Comparison of ENCODE assay signal across 28 mouse cellular contexts in genomic region chr4:105289635-105290034, GRCm38 (mm10).
DNase-seq lines count a peak whose midpoint lies in the region; ATAC-seq and TF ChIP-seq lines count a peak whose summit lies in the region.
"Had no signal": no experiment of that assay in that cellular context is flagged by ENCODE, and none has a peak within 500 bp of the region (broad histone marks: within the 10 kb centered on the region; RNA-seq: fewer than 3 reads in every experiment).

No protein-coding gene starts in this region.

- no peak overlapping the region for H3K4me2 ChIP-seq in liver, embryonic 12.5 days
- no peak overlapping the region for H3K4me2 ChIP-seq in liver, postnatal 0 days (ENCODE audit: low read depth, low read length)
- H3K4me2 ChIP-seq in liver, embryonic 16.5 days (ENCODE audit: low read depth, low read length): no peak overlapping the region
- H3K4me2 ChIP-seq: limb, embryonic 15.5 days; neural tube, embryonic 15.5 days had no signal

- ATAC-seq in liver, embryonic 12.5 days: peak; percentile 42; the same call in 1 of the 2 replicates
- ATAC-seq in liver, postnatal 0 days: no peak
- ATAC-seq in liver, embryonic 16.5 days (ENCODE audit: low read depth): peak; percentile 27; the same call in 1 of the 2 replicates
- ATAC-seq: activated CD4-positive, CD25-positive, alpha-beta regulatory T cell, adult 4 months; forebrain, postnatal 0 days; hindbrain, postnatal 0 days; Patski had no signal

- no peak for TF ChIP-seq EP300 in liver, postnatal 0 days (IDR thresholded peaks at IDR 0.05; ENCODE audit: low read depth)

- no peaks in the 10 kb centered on the region for H3K36me3 ChIP-seq in liver, embryonic 12.5 days
- H3K36me3 ChIP-seq in liver, postnatal 0 days (replicated peaks; ENCODE audit: insufficient read depth, low read length): no peaks in the 10 kb centered on the region
- no peaks in the 10 kb centered on the region for H3K36me3 ChIP-seq in liver, embryonic 16.5 days (ENCODE audit: control insufficient read depth, insufficient read depth)
- H3K36me3 ChIP-seq: G1E; heart, embryonic 10.5 days; limb, embryonic 15.5 days; neural tube, embryonic 15.5 days had no signal

- H3K27me3 ChIP-seq in liver, embryonic 12.5 days (replicated peaks): no peaks in the 10 kb centered on the region
- no peaks in the 10 kb centered on the region for H3K27me3 ChIP-seq in liver, postnatal 0 days (ENCODE audit: insufficient read depth, low read length)
- H3K27me3 ChIP-seq in liver, embryonic 16.5 days (ENCODE audit: control insufficient read depth, insufficient read depth, low read depth, low read length): no peaks in the 10 kb centered on the region
- H3K27me3 ChIP-seq: limb, embryonic 15.5 days; neural tube, embryonic 15.5 days; Patski had no signal

- H3K4me1 ChIP-seq in liver, embryonic 12.5 days: peaks cover 14% of the 10 kb centered on the region; the same call in 1 of the 2 replicates
- peaks cover 12% of the 10 kb centered on the region for H3K4me1 ChIP-seq in liver, postnatal 0 days (ENCODE audit: insufficient read depth)
- H3K4me1 ChIP-seq in liver, embryonic 16.5 days (ENCODE audit: control insufficient read depth, low read depth, low read length): peaks cover 5% of the 10 kb centered on the region

- no peak overlapping the region for H3K9ac ChIP-seq in liver, embryonic 12.5 days
- no peak overlapping the region for H3K9ac ChIP-seq in liver, postnatal 0 days (replicated peaks)
- H3K9ac ChIP-seq in liver, embryonic 16.5 days (ENCODE audit: low read depth, low read length): no peak overlapping the region
- H3K9ac ChIP-seq: forebrain, postnatal 0 days; limb, embryonic 15.5 days; neural tube, embryonic 15.5 days had no signal

- DNase-seq in embryo, embryonic 10 days (ENCODE audit: low spot score): peak; percentile 21
- DNase-seq in embryo, embryonic 11 days: no peak
- DNase-seq in liver, postnatal 0 days: no peak
- peak; percentile 98 for DNase-seq in ZHBTc4 (ENCODE audit: low read depth, low spot score)
- no peak for DNase-seq in heart, adult 18-20 months
- no peak for DNase-seq in layer of hippocampus, adult 18-20 months (ENCODE audit: low spot score in 2 of 2)
- DNase-seq: adrenal gland, adult 8-10 months; cerebellum, adult 11-12 months; cerebellum, postnatal 25 days; forebrain, postnatal 0 days; kidney, adult 18-20 months; left cerebral cortex, postnatal 4 days; lung, postnatal 4 days; right cerebral cortex, adult 18-20 months; right cerebral cortex, postnatal 4 days; thymus, adult 2 months; thymus, postnatal 4 days had no signal

- H3K4me3 ChIP-seq in liver, embryonic 12.5 days: no peak overlapping the region
- H3K4me3 ChIP-seq in liver, postnatal 0 days (ENCODE audit: low read depth, low read length): no peak overlapping the region
- H3K4me3 ChIP-seq in liver, embryonic 16.5 days (ENCODE audit: low read depth, low read length): no peak overlapping the region
- H3K4me3 ChIP-seq: heart, embryonic 10.5 days; limb, embryonic 15.5 days; myocyte; neural tube, embryonic 15.5 days had no signal

- H3K9me3 ChIP-seq in liver, embryonic 12.5 days (replicated peaks): no peaks in the 10 kb centered on the region
- no peaks in the 10 kb centered on the region for H3K9me3 ChIP-seq in liver, postnatal 0 days (ENCODE audit: low read length)
- H3K9me3 ChIP-seq in liver, embryonic 16.5 days (replicated peaks; ENCODE audit: control insufficient read depth, low read length): no peaks in the 10 kb centered on the region
- H3K9me3 ChIP-seq: heart, embryonic 10.5 days; limb, embryonic 15.5 days; neural tube, embryonic 15.5 days had no signal

- no peak for TF ChIP-seq CTCF in liver, postnatal 0 days (IDR thresholded peaks at IDR 0.05; ENCODE audit: low read depth)

- H3K27ac ChIP-seq in liver, embryonic 12.5 days: no peak overlapping the region
- no peak overlapping the region for H3K27ac ChIP-seq in liver, postnatal 0 days (ENCODE audit: low read depth)
- no peak overlapping the region; the same call in 1 of the 2 replicates for H3K27ac ChIP-seq in liver, embryonic 16.5 days (ENCODE audit: low read length)
- H3K27ac ChIP-seq: heart, embryonic 10.5 days; hindbrain, postnatal 0 days; kidney, postnatal 0 days; limb, embryonic 15.5 days; neural tube, embryonic 15.5 days had no signal

- 60% methylated on average over 4 of the region's 4 CpGs for whole genome bisulfite sequencing in liver, embryonic 12.5 days (ENCODE audit: insufficient replicate concordance)
- 67% methylated on average over 4 of the region's 4 CpGs for WGBS in liver, postnatal 0 days (ENCODE audit: insufficient replicate concordance)
- 58% methylated on average over 4 of the region's 4 CpGs for WGBS in liver, embryonic 16.5 days (ENCODE audit: insufficient replicate concordance)

Comparison
In these comparisons a context has a peak if more than half of its experiments do, and no peak if none do; other contexts are left out.
1. DNase-seq: peak in embryo, embryonic 10 days (single experiment) and ZHBTc4 (single experiment); none in embryo, embryonic 11 days (single experiment), liver, postnatal 0 days (single experiment), heart, adult 18-20 months (0 of 2) and layer of hippocampus, adult 18-20 months (0 of 2).